Mouse (Mus musculus) kidney, adult 2 months (tissue): Measurements from ENCODE around the gene Ap2a2.

Experiments
- CTCF ChIP-seq: fragments of 200-500 bp; conservative IDR thresholded peaks from 2 replicates; pipeline ENCODE4 v1.5.1; 2011; ENCODE audit warnings: low read depth, mild to moderate bottlenecking, control low read depth, low read length, moderate library complexity, mixed read lengths; ENCODE audit not compliant: insufficient read depth, insufficient read length
- POLR2A ChIP-seq: fragments of 200-500 bp; IDR thresholded peaks from one replicate; pipeline ENCODE4 v1.6.1; 2011; ENCODE audit warnings: low read depth, low read length, control low read depth

GRCm38 (mm10) chr7:141518926-141519325 lies 43.0 kb upstream of the Ap2a2 start:
- TF ChIP-seq POLR2A (no peak), CTCF (no peak)
